Mouse (Mus musculus) thymus, adult 2 months (tissue): ENCODE measurements around the gene Dpp6.

ENCODE experiments used
- CTCF ChIP-seq: fragments of 200-500 bp; IDR thresholded peaks from 2 replicates; pipeline ENCODE4 v1.5.1; 2012; ENCODE audit warnings: mild to moderate bottlenecking, control low read depth, low read length, moderate library complexity, borderline replicate concordance; ENCODE audit not compliant: control insufficient read depth, poor library complexity, insufficient read depth; ENCODE audit errors: extremely low read depth
- POLR2A ChIP-seq: fragments of 200-500 bp; IDR thresholded peaks from 2 replicates; pipeline ENCODE4 v1.6.1; 2012; ENCODE audit warnings: mild to moderate bottlenecking, low read length, control low read depth, moderate library complexity; ENCODE audit not compliant: control insufficient read depth, poor library complexity, insufficient read depth; ENCODE audit errors: extremely low read depth

GRCm38 (mm10) chr5:27454386-27454785, 637.4 kb downstream of the Dpp6 start:
- TF ChIP-seq CTCF (no peak), POLR2A (no peak)
